Mouse (Mus musculus): ENCODE measurements around the gene Morn3. TPM values are rescaled to one million over a fixed set of nuclear protein-coding genes. Genes with fewer than 3 reads are reported as not detected.

Gene Morn3
- total RNA-seq, 1 experiment, result 0.62 TPM

- in situ Hi-C loops (cut with MboI; ENCODE audit: low sequenced_read_pairs in 2 of 2, unreplicated experiment in 2 of 2), result no loop called here
- H3K9me3 ChIP-seq (ENCODE audit: control insufficient read depth, insufficient read depth, low read depth, low read length), result no peaks in the 10 kb centered on the region
- H3K36me3 ChIP-seq (ENCODE audit: control insufficient read depth, insufficient read depth, low read length, poor library complexity, severe bottlenecking), result no peaks in the 10 kb centered on the region
- peak overlapping the region; percentile 25; the same call in 1 of the 2 replicates for H3K27ac ChIP-seq (ENCODE audit: insufficient read depth, low read depth, low read length, poor library complexity, severe bottlenecking)
- H3K9ac ChIP-seq (ENCODE audit: insufficient read depth, low read depth, low read length, poor library complexity, severe bottlenecking), result no peak overlapping the region
- no peak overlapping the region for H3K4me3 ChIP-seq (ENCODE audit: insufficient read depth in 1 of 2, low read depth in 1 of 2, low read length in 2 of 2, poor library complexity in 1 of 2, severe bottlenecking in 1 of 2)
- H3K4me1 ChIP-seq (ENCODE audit: control insufficient read depth in 2 of 2, insufficient read depth in 2 of 2, low read length in 2 of 2, poor library complexity in 1 of 2), result peaks cover 13 to 35% of the 10 kb centered on the region in 2 experiments
- TF ChIP-seq HCFC1 (IDR thresholded peaks at IDR 0.05; ENCODE audit: borderline replicate concordance, insufficient read depth, low read length), result no peak
- TF ChIP-seq MAFK (IDR thresholded peaks at IDR 0.05; ENCODE audit: insufficient read depth, low read depth, low read length), result peak; percentile 98
- DNase-seq (ENCODE audit: low read depth, low spot score), result no peak
Measured at GRCm38 (mm10) chr5:123035564-123035963, 11.3 kb downstream of the Morn3 start.

- H3K36me3 ChIP-seq (ENCODE audit: control insufficient read depth, insufficient read depth, low read length, poor library complexity, severe bottlenecking), result no peaks in the 10 kb centered on the region
- H3K9me3 ChIP-seq (ENCODE audit: control insufficient read depth, insufficient read depth, low read depth, low read length), result no peaks in the 10 kb centered on the region
- TF ChIP-seq ZC3H11A (IDR thresholded peaks at IDR 0.05; ENCODE audit: borderline replicate concordance, low read depth, low read length) (no peak), ZNF384 (IDR thresholded peaks at IDR 0.05; ENCODE audit: low read depth, low read length) (no peak), MAFK (IDR thresholded peaks at IDR 0.05; ENCODE audit: insufficient read depth, low read depth, low read length) (no peak), HCFC1 (IDR thresholded peaks at IDR 0.05; ENCODE audit: borderline replicate concordance, insufficient read depth, low read length) (no peak), CHD2 (IDR thresholded peaks at IDR 0.05; ENCODE audit: low read depth, low read length) (no peak)
- no peak overlapping the region; the same call in 1 of the 2 replicates for H3K9ac ChIP-seq (ENCODE audit: insufficient read depth, low read depth, low read length, poor library complexity, severe bottlenecking)
- peaks cover 11 to 33% of the 10 kb centered on the region in 2 experiments for H3K4me1 ChIP-seq (ENCODE audit: control insufficient read depth in 2 of 2, insufficient read depth in 2 of 2, low read length in 2 of 2, poor library complexity in 1 of 2)
- H3K27ac ChIP-seq (ENCODE audit: insufficient read depth, low read depth, low read length, poor library complexity, severe bottlenecking), result peak overlapping the region; percentile 25; the same call in 1 of the 2 replicates
- in situ Hi-C loops (cut with MboI; ENCODE audit: low sequenced_read_pairs in 2 of 2, unreplicated experiment in 2 of 2), result no loop called here
- H3K4me3 ChIP-seq (ENCODE audit: insufficient read depth in 1 of 2, low read depth in 1 of 2, low read length in 2 of 2, poor library complexity in 1 of 2, severe bottlenecking in 1 of 2), result no peak overlapping the region
- DNase-seq (ENCODE audit: low read depth, low spot score), result no peak
Measured at GRCm38 (mm10) chr5:123035089-123035488, 11.7 kb downstream of the Morn3 start.

- no peak overlapping the region for H3K9ac ChIP-seq (ENCODE audit: insufficient read depth, low read depth, low read length, poor library complexity, severe bottlenecking)
- no peak for DNase-seq (ENCODE audit: low read depth, low spot score)
- TF ChIP-seq ZNF384 (IDR thresholded peaks at IDR 0.05; ENCODE audit: low read depth, low read length) (no peak), HCFC1 (IDR thresholded peaks at IDR 0.05; ENCODE audit: borderline replicate concordance, insufficient read depth, low read length) (no peak), ZC3H11A (IDR thresholded peaks at IDR 0.05; ENCODE audit: borderline replicate concordance, low read depth, low read length) (no peak), MAFK (IDR thresholded peaks at IDR 0.05; ENCODE audit: insufficient read depth, low read depth, low read length) (no peak), CHD2 (IDR thresholded peaks at IDR 0.05; ENCODE audit: low read depth, low read length) (no peak)
- in situ Hi-C loops (cut with MboI; ENCODE audit: low sequenced_read_pairs in 2 of 2, unreplicated experiment in 2 of 2), result no loop called here
- no peaks in the 10 kb centered on the region for H3K9me3 ChIP-seq (ENCODE audit: control insufficient read depth, insufficient read depth, low read depth, low read length)
- no peak overlapping the region for H3K27ac ChIP-seq (ENCODE audit: insufficient read depth, low read depth, low read length, poor library complexity, severe bottlenecking)
- peaks cover 10 to 38% of the 10 kb centered on the region in 2 experiments for H3K4me1 ChIP-seq (ENCODE audit: control insufficient read depth in 2 of 2, insufficient read depth in 2 of 2, low read length in 2 of 2, poor library complexity in 1 of 2)
- no peaks in the 10 kb centered on the region for H3K36me3 ChIP-seq (ENCODE audit: control insufficient read depth, insufficient read depth, low read length, poor library complexity, severe bottlenecking)
- no peak overlapping the region for H3K4me3 ChIP-seq (ENCODE audit: insufficient read depth in 1 of 2, low read depth in 1 of 2, low read length in 2 of 2, poor library complexity in 1 of 2, severe bottlenecking in 1 of 2)
Measured at GRCm38 (mm10) chr5:123033646-123034160, 13.1 kb downstream of the Morn3 start.

- no peak overlapping the region for H3K9ac ChIP-seq (ENCODE audit: insufficient read depth, low read depth, low read length, poor library complexity, severe bottlenecking)
- TF ChIP-seq ZC3H11A (IDR thresholded peaks at IDR 0.05; ENCODE audit: borderline replicate concordance, low read depth, low read length) (peak; percentile 5; the same call in 1 of the 2 replicates), CHD2 (IDR thresholded peaks at IDR 0.05; ENCODE audit: low read depth, low read length) (no peak)
- H3K4me3 ChIP-seq (ENCODE audit: insufficient read depth in 1 of 2, low read depth in 1 of 2, low read length in 2 of 2, poor library complexity in 1 of 2, severe bottlenecking in 1 of 2), result no peak overlapping the region
- H3K9me3 ChIP-seq (ENCODE audit: control insufficient read depth, insufficient read depth, low read depth, low read length), result no peaks in the 10 kb centered on the region
- H3K27ac ChIP-seq (ENCODE audit: insufficient read depth, low read depth, low read length, poor library complexity, severe bottlenecking), result no peak overlapping the region
- peaks cover 2 to 34% of the 10 kb centered on the region in 2 experiments; a peak in 3 of 4 replicates for H3K4me1 ChIP-seq (ENCODE audit: control insufficient read depth in 2 of 2, insufficient read depth in 2 of 2, low read length in 2 of 2, poor library complexity in 1 of 2)
- in situ Hi-C loops (cut with MboI; ENCODE audit: low sequenced_read_pairs in 2 of 2, unreplicated experiment in 2 of 2), result no loop called here
- DNase-seq (ENCODE audit: low read depth, low spot score), result no peak
- no peaks in the 10 kb centered on the region for H3K36me3 ChIP-seq (ENCODE audit: control insufficient read depth, insufficient read depth, low read length, poor library complexity, severe bottlenecking)
Measured at GRCm38 (mm10) chr5:123031312-123031711, 15.5 kb downstream of the Morn3 start.

- H3K9me3 ChIP-seq (ENCODE audit: control insufficient read depth, insufficient read depth, low read depth, low read length), result no peaks in the 10 kb centered on the region
- in situ Hi-C loops (cut with MboI; ENCODE audit: low sequenced_read_pairs in 2 of 2, unreplicated experiment in 2 of 2), result no loop called here
- peak overlapping the region; percentile 6 to 43; a peak in 2 of 4 replicates for H3K4me3 ChIP-seq (ENCODE audit: insufficient read depth in 1 of 2, low read depth in 1 of 2, low read length in 2 of 2, poor library complexity in 1 of 2, severe bottlenecking in 1 of 2)
- H3K4me1 ChIP-seq (ENCODE audit: control insufficient read depth in 2 of 2, insufficient read depth in 2 of 2, low read length in 2 of 2, poor library complexity in 1 of 2), result peaks cover 0 to 29% of the 10 kb centered on the region in 2 experiments; a peak in 3 of 4 replicates
- H3K27ac ChIP-seq (ENCODE audit: insufficient read depth, low read depth, low read length, poor library complexity, severe bottlenecking), result no peak overlapping the region
- TF ChIP-seq ZNF384 (IDR thresholded peaks at IDR 0.05; ENCODE audit: low read depth, low read length) (no peak), HCFC1 (IDR thresholded peaks at IDR 0.05; ENCODE audit: borderline replicate concordance, insufficient read depth, low read length) (no peak), MAFK (IDR thresholded peaks at IDR 0.05; ENCODE audit: insufficient read depth, low read depth, low read length) (no peak), ZC3H11A (IDR thresholded peaks at IDR 0.05; ENCODE audit: borderline replicate concordance, low read depth, low read length) (no peak)
- H3K9ac ChIP-seq (ENCODE audit: insufficient read depth, low read depth, low read length, poor library complexity, severe bottlenecking), result peak overlapping the region; percentile 52; the same call in 1 of the 2 replicates
- H3K36me3 ChIP-seq (ENCODE audit: control insufficient read depth, insufficient read depth, low read length, poor library complexity, severe bottlenecking), result no peaks in the 10 kb centered on the region
- DNase-seq (ENCODE audit: low read depth, low spot score), result no peak
Measured at GRCm38 (mm10) chr5:123029729-123030128, 17.1 kb downstream of the Morn3 start.

Measured in ES-E14 (cell line).